Mouse (Mus musculus): ENCODE results near the gene Mmp2. TPM values are rescaled to one million over a fixed set of nuclear protein-coding genes. Genes with fewer than 3 reads are reported as not detected.
"Not testable (repeated sequence)": the region's sequence is repeated elsewhere in the genome, so short reads cannot be mapped to it uniquely, and the experiment has no call there.

Gene Mmp2
- total RNA-seq (2021) (10 to 100 TPM; 53.9 to 70.9 TPM), polyA plus RNA-seq (2012; rRNA removed) (67.4 and 113 TPM in 2 replicates)
- long read RNA-seq, transcript Mmp2-201 (13 exons, 3,078 nt) = major isoform, 48 of 65 reads
- long read RNA-seq, partial matches to known transcripts = 5 of 65 reads
- long read RNA-seq, other reads (novel, unspliced or antisense) = 12 of 65 reads

DNA sequence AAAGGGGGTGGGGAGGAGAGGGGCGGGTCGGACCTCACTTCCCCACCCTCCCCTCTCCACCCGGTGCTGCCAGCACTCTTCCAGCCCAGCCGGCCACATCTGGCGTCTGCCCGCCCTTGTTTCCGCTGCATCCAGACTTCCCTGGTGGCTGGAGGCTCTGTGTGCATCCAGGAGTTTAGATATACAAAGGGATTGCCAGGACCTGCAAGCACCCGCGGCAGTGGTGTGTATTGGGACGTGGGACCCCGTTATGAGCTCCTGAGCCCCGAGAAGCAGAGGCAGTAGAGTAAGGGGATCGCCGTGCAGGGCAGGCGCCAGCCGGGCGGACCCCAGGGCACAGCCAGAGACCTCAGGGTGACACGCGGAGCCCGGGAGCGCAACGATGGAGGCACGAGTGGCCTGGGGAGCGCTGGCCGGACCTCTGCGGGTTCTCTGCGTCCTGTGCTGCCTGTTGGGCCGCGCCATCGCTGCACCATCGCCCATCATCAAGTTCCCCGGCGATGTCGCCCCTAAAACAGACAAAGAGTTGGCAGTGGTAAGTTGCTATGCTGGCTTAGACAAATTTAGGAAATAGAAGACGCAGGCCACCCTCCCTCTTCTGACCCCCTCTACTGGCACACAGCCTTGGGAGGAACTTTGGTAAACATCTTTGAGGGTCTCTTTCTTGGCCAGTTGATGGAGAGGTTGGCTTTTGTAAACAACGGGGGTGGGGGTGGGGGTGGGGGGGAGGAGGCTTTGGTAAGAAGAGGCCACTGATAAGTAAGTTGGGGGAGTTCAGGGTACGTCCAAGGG is at the start of gene Mmp2:
Gene Mmp2, plus strand, starts transcription at position 49 of the 792 bp plus-strand sequence.
- peak; percentile 82 to 83 for DNase-seq
- peak within 1 kb of the TSS; percentile 76 for H3K27ac ChIP-seq
- intact Hi-C loops (cut with DNase I) = no loop called here
- no peaks in the 10 kb centered on the region for H3K79me2 ChIP-seq (replicated peaks; ENCODE audit: control insufficient read depth, insufficient read depth, low read length)
- peak within 1 kb of the TSS; percentile 46 for H3K9ac ChIP-seq (ENCODE audit: low read depth, low read length)
- TF ChIP-seq EP300 (IDR thresholded peaks at IDR 0.05; ENCODE audit: insufficient read depth, low read depth, low read length) (0 out of 2 replicates have a peak, but pooled peaks have one; percentile 30), POLR2A (IDR thresholded peaks at IDR 0.05; ENCODE audit: insufficient read depth, low read depth, low read length) (0 out of 2 replicates have a peak, but pooled peaks have one; percentile 41), CTCF (IDR thresholded peaks at IDR 0.05) (peak; percentile 28)
- WGBS = 3% methylated on average over 37 of the region's 37 CpGs
- H3K27me3 ChIP-seq (ENCODE audit: control insufficient read depth, insufficient read depth, low read length) = peaks cover 3% of the 10 kb centered on the region; the same call in 1 of the 2 replicates
- no peaks in the 10 kb centered on the region for H3K4me1 ChIP-seq (ENCODE audit: control insufficient read depth, insufficient read depth, low read length)
- no peaks in the 10 kb centered on the region for H3K36me3 ChIP-seq (ENCODE audit: control insufficient read depth, insufficient read depth, low read length)
- H3K4me3 ChIP-seq = peak within 1 kb of the TSS; percentile 45

DNA sequence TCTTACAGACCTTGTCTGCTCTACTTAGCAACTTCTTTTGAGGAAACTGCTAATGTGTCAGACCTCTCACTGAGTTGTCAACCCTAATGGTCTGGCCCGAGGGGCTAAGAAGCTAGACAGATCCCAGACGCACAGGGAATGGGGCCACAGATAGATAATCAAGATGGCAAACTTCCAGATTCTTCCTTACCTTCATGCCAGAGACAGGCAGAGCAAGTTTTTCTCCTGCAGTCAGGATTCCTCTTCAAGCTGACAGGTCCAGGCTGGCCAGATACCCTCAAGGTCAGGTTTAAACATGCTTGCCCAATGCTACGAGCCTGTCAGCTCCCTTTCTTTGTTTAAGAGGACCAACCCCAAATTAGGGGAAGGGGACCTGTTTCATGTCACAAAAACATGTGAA is 46.1 kb upstream of the Mmp2 start:
- Histone ChIP-seq H3K4me3 (no peak overlapping the region), H3K27me3 (ENCODE audit: control insufficient read depth, insufficient read depth, low read length) (no peaks in the 10 kb centered on the region), H3K9ac (ENCODE audit: low read depth, low read length) (no peak overlapping the region), H3K79me2 (replicated peaks; ENCODE audit: control insufficient read depth, insufficient read depth, low read length) (no peaks in the 10 kb centered on the region), H3K27ac (no peak overlapping the region), H3K4me1 (ENCODE audit: control insufficient read depth, insufficient read depth, low read length) (no peaks in the 10 kb centered on the region), H3K36me3 (ENCODE audit: control insufficient read depth, insufficient read depth, low read length) (no peaks in the 10 kb centered on the region)
- intact Hi-C loops (cut with DNase I) = no loop called here
- TF ChIP-seq POLR2A (IDR thresholded peaks at IDR 0.05; ENCODE audit: insufficient read depth, low read depth, low read length) = no peak
- TF ChIP-seq EP300 (IDR thresholded peaks at IDR 0.05; ENCODE audit: insufficient read depth, low read depth, low read length) = no peak
- no peak for TF ChIP-seq CTCF (IDR thresholded peaks at IDR 0.05)
- WGBS = 42% methylated on average over 3 of the region's 3 CpGs
- DNase-seq = no peak

DNA sequence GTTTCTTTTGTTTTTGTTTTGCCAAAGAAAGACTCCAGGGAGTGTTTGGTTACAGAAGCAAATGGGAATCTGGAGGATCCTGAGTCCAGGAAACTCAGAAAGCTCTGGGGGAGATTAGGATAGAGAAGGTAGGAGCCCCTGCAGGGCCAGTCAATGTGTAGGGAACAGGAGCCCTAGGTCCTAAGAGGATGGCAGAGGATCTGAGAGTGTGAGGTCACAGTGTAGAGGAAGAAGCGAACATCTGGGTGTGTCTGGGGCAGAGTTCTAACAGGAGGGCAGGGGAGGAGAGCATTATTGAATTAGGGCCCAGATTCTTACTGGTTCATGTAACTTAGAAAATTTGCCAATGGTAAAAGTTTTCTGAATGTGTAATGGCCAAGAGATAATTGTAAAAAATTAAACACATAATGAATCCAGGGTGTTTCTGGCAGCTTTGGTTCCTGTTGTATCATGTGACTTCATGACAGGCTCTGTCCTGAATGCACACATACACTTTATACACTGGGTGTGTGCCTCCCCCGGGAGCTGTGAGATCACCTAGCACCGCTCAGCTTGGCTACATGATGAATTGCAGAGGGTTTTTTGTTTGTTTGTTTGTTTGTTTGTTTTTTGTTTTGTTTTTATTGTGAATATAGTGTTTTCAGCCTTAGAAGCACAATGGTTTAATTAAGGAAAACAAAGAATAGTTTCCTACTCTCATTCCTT is 43.0 kb upstream of the Mmp2 start:
- no peaks in the 10 kb centered on the region for H3K79me2 ChIP-seq (replicated peaks; ENCODE audit: control insufficient read depth, insufficient read depth, low read length)
- intact Hi-C loops (cut with DNase I) = no loop called here
- no peaks in the 10 kb centered on the region for H3K36me3 ChIP-seq (ENCODE audit: control insufficient read depth, insufficient read depth, low read length)
- no peak for DNase-seq
- no peak overlapping the region for H3K9ac ChIP-seq (ENCODE audit: low read depth, low read length)
- no peak overlapping the region for H3K27ac ChIP-seq
- no peaks in the 10 kb centered on the region for H3K4me1 ChIP-seq (ENCODE audit: control insufficient read depth, insufficient read depth, low read length)
- TF ChIP-seq CTCF (IDR thresholded peaks at IDR 0.05) = no peak
- H3K4me3 ChIP-seq = no peak overlapping the region
- H3K27me3 ChIP-seq (ENCODE audit: control insufficient read depth, insufficient read depth, low read length) = no peaks in the 10 kb centered on the region
- WGBS = 63% methylated on average over 3 of the region's 3 CpGs

GRCm38 (mm10) chr8:92790835-92791234 is 36.3 kb upstream of the Mmp2 start:
- 83% methylated on average over 3 of the region's 3 CpGs for WGBS
- Histone ChIP-seq H3K27ac (no peak overlapping the region), H3K4me1 (ENCODE audit: control insufficient read depth, insufficient read depth, low read length) (no peaks in the 10 kb centered on the region), H3K4me3 (no peak overlapping the region), H3K36me3 (ENCODE audit: control insufficient read depth, insufficient read depth, low read length) (no peaks in the 10 kb centered on the region), H3K79me2 (replicated peaks; ENCODE audit: control insufficient read depth, insufficient read depth, low read length) (no peaks in the 10 kb centered on the region), H3K9ac (ENCODE audit: low read depth, low read length) (no peak overlapping the region), H3K27me3 (ENCODE audit: control insufficient read depth, insufficient read depth, low read length) (no peaks in the 10 kb centered on the region)
- no peak for TF ChIP-seq CTCF (IDR thresholded peaks at IDR 0.05)
- TF ChIP-seq POLR2A (IDR thresholded peaks at IDR 0.05; ENCODE audit: insufficient read depth, low read depth, low read length) = no peak
- TF ChIP-seq EP300 (IDR thresholded peaks at IDR 0.05; ENCODE audit: insufficient read depth, low read depth, low read length) = no peak
- DNase-seq = no peak
- intact Hi-C loops (cut with DNase I) = no loop called here

- H3K36me3 ChIP-seq (ENCODE audit: control insufficient read depth, insufficient read depth, low read length); DNase-seq; H3K4me1 ChIP-seq (ENCODE audit: control insufficient read depth, insufficient read depth, low read length); H3K4me3 ChIP-seq; intact Hi-C loops (cut with DNase I); H3K27me3 ChIP-seq (ENCODE audit: control insufficient read depth, insufficient read depth, low read length); H3K79me2 ChIP-seq (replicated peaks; ENCODE audit: control insufficient read depth, insufficient read depth, low read length); H3K27ac ChIP-seq; H3K9ac ChIP-seq (ENCODE audit: low read depth, low read length): not testable (repeated sequence)
- WGBS = 88% methylated on average over 2 of the region's 2 CpGs
- peak; percentile 17; the same call in 1 of the 2 replicates for TF ChIP-seq CTCF (IDR thresholded peaks at IDR 0.05)
These were observed 35.1 kb upstream of the Mmp2 start for GRCm38 (mm10) chr8:92791999-92792398.

Data from heart, adult 2 months (tissue).